Mouse (Mus musculus) ZHBTc4 (cell line): ENCODE measurements around the gene Tldc1.
A peak's percentile ranks its signal among the peaks of the same experiment; 100 is the strongest.

Experiments
- DNase-seq: peaks from one replicate; pipeline ENCODE4 v3.0.0-alpha.2; 2011; ENCODE audit warnings: low read depth, low spot score

Gene Tldc1

GRCm38 (mm10) chr8:119801168-119801567 lies 23.0 kb upstream of the Tldc1 start:
- DNase-seq, result no peak

- DNase-seq, result no peak
These were observed 20.7 kb upstream of the Tldc1 start for GRCm38 (mm10) chr8:119798965-119799264.

DNA sequence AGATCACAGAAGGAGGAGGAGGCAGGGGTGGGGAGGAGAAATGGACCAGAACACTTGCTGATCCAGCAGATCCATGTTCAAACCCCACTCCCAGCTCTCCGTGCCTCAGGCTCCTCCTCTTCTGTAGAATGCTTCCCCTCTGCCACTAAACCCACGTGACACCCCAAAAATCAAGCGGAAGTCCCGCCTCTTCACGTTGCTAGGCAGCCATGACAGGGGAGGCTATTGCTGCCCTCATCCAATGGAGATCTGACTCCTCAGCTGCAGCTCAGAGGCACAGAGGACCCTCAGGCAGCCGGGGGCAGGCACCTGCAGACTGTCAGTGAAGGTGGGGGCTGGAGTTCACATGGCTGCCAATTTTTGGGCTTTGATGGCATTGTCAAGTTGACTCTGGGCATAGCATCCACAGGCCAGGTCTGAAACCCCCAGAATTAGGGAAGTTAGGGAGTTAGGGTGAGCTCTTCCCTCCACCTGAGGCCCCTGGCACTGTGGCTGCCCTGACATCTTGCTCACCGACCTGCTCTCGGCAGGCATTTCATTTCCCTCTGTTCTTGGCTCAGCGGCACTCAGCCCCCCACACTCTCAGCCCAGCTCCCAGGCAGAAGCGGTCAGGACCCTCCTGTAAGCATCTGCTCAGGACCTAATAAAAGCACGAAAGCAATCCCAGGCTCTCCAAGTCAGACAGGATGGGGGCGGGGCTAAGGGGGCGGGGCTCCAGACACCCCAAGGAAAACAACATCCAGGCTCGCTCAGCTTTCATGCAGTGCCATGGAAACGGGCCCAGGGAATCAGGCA lies 20.2 kb upstream of the Tldc1 start:
- DNase-seq, result peak; percentile 64

GRCm38 (mm10) chr8:119795651-119796050 lies 17.4 kb upstream of the Tldc1 start:
- DNase-seq, result no peak

GRCm38 (mm10) chr8:119794689-119795088 lies 16.5 kb upstream of the Tldc1 start:
- no peak for DNase-seq

DNA sequence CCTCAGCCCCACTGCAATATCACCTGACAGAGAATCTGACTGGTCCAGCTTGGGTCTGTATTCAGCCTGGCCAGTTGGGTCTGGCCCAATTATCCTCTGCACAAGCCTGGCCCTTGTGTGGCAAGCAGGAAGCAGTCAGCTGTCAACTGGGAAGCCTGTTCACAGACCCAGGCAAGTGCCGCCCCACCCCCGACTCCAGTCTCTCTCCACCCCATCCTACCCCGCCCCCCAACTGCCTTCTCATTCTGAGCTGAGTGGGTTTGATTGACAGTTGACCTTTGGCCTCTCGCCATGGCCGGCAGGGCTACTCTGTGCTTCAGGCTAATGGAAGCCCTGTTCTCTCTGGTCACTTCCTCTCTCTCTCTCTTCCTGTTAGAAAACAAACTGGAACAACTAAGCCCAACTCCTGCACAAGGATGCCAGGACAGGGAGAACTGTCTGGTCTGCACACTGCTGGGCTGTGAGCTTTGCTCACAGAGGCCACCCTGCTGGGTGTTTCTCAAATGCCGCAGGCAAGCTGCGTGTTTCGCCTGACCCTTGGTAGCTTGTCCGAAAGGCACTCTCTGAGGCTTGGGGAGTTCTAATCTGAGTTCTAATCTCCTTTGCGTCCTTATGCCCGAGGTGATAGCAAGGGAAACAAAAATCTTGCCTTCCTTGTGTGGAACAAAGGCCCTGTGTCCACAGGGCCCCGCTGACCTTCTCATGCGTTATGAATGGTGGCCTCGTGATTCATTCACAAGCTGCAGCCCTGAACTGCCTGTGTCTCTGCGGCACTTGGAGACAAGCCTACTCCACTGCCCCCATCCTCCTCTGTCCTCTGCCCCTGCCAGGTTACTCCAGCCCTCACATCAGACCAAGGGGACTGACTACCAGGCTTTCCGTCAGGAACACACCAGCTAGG lies 13.8 kb upstream of the Tldc1 start:
- peak; percentile 64 for DNase-seq

DNA sequence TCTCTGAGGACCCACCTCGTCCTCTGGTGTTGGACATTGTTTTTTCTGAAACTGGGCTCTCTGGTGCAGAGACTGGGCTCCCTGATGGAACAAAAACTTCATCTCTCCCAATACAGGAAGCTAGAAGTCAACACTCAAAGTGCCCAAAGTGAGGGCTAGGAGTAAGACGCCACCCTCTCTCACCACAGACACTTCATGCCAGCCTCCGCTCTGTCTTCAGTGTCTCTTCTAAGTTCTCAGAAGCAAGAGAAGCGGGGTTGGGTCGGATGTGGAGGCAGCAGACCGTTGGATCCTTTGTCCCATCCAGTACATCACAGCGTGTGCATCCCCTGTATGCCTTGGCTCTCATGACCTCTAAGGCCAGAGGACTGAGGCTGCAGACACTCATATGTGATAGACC lies 11.4 kb upstream of the Tldc1 start:
- no peak for DNase-seq

DNA sequence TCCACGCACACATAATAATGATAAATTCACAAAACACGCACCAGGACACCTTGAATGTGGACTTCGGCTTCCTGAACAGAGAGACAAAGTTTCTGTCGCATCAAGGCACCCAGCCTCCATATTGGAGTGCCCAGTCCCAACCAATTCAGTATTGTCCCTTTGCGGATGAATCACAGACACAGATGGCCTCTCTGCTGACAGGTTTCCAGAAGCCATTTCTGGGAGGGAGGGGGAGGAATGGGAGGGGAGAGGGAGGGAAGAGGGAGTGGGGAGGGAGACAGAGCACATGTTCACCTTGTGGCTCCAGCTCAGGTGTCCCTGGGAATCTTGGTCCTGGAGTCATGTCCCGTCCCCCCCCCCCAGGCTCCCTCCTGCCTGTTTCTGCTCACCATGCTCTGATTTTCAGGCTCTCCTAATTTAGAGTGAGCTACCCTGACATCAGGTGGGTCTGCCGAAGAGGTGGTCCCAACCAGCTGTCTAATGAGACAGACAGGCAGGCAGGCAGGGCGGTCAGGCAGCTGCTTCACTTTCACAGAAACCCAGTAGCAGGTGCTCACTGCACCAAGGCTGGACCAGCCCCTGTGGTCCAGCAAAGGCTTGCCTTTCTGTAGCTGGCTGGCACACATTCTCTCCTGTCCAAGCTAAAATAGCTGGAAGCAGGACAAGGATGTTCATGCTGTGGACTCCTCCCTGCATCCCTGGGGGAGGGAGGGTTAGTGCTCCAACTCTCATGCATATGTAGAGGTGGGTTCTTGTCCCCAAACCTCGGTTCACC lies 10.6 kb upstream of the Tldc1 start:
- no peak for DNase-seq

DNA sequence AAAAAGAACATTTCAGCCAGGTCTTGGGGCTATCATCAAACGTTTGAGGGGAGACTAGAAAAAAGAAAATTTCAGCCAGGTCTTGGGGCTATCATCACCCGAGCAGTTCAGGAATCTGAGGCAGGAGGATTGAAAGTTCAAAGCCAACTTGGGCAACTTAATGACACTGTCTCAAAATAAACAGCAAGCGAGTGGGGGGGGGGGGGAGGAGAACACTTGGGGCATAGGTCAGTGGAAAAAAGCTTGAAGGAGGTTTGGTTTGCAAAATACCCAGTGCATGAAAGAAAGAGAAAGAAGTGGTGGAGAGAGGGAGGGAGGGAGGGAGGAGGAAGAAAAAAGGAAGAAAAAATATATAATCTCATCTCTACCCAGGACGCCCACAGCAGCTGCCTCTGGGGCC lies 9.1 kb upstream of the Tldc1 start:
- no peak for DNase-seq

DNA sequence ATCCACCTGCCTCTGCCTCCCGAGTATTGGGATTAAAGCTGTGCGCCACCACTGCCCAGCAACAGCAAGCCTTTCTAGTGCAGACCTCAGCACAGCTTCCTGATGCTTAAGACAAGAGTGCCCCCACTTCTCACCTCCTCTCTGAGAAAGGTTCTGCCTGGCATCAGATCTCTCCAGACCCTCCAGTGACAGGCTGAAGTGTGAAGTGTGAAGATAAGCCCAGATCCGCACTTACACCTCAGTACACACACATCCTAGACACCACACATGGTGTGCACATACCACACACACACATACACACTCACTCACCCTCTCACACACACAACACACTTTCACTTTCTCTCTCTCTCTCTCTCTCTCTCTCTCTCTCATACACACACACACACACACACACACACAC lies 8.7 kb upstream of the Tldc1 start:
- DNase-seq, result no peak

GRCm38 (mm10) chr8:119785764-119786405 lies 7.7 kb upstream of the Tldc1 start:
- DNase-seq, result peak; percentile 38

DNA sequence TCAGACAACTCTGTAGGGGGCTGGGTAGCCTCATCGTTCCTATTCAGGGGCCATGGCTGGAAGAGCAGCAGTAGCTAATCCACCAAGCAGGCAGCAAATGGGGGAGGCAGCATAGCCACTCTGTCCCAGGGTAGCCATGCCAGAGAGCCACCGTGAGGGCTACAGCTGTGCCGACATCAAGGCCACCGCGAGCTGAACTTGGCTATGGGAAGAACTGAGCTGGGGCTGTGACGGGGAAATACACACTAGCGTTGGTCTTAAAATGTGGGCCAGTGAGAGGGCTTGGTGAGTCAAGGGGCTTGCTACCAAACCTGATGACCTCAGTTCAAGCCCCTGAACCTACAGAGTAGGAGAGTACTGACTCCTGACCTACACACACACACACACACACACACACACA lies 6.5 kb upstream of the Tldc1 start:
- DNase-seq, result no peak

- DNase-seq, result no peak
These were observed 5.9 kb upstream of the Tldc1 start for GRCm38 (mm10) chr8:119784141-119784574.

- no peak for DNase-seq
These were observed 5.4 kb upstream of the Tldc1 start for GRCm38 (mm10) chr8:119783579-119783978.

DNA sequence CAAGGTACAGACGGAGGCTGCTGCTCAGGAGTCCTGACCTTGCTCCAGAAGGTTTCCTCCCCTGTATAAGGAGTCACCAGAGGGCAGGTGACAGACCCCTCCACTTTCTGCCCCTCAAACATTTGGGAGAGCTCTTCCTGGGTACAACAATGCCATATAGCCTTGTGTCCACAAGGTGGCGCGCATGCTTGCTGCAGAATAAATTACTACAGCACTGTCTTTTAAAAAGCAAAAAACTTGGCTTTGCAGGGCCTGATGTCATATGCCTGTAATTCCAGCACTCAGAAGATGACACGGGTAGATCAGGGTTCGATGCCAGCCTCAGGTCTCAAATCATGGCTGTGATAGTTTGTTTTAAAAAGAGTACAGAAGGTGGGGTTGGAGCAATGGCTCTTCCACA lies 4.5 kb upstream of the Tldc1 start:
- DNase-seq, result peak; percentile 81

DNA sequence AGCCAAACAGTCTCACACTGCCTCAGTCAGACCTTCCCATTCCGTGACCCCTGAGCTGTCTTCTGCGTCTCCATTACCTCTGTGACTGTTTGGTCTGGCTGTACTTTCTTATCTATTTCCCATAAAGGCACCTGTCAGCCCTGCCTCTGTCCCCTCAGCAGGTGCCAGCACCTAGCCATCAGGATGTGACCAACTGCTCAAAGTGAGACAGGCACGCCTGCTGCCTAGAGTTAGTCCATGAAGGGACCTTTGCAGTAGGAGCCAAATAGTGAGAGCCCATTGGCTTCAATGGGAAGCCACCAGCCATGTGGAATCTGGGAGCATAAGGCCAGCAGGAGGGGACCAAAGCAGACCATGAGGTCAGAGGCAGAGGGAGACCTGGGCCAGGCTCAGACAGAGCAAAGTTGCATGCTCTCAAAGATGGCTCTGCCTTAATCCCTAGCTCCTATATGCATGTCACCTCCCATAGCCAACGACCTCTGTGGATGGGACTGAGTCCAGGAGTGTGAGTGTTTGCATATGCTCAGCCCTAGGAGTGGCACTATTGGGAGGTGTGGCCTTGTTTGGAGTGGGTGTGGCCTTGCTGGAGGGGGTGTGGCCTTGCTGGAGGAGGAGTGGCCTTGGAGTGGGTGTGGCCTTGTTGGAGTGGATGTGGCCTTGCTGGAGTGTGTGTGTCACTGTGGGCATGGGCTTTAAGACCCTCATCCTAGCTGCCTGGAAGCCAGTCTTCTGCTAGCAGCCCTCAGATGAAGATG lies 3.0 kb upstream of the Tldc1 start:
- DNase-seq, result peak; percentile 88

- DNase-seq, result no peak
These were observed 2.3 kb upstream of the Tldc1 start for GRCm38 (mm10) chr8:119780402-119781049.

DNA sequence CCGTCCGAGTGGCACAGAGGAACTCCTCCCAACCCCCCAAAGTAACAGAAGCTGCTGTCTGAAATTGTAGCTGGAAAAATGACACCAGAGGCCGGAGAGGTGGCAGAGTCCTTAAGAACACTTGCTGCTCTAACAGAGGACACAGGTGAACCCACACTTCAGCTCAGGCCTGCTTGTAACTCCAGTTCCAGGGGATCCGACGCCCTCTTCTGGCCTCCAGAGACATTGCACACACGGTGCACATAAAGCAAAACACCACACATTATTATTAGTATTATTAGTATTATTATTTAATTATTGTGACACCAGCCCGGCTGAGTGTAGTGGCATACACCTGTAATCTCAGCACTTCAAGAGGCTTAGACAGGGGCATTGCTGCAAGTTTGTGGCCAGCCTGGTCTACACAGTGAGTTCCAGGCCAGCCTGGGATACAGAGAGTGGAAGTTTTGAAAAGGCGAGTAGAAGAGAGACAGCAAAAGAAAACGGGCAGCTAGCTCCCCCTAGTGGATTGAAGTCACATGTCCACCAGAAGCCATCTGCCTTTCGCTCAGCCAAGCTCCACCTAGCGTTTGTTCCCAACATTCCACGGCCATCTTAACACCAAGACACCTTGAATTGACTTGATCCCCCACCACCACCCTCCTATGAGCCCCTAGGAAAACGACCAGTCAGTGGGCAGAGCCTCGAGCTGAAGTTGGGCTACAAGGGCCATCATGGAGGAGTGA lies 959 bp upstream of the Tldc1 start:
- DNase-seq, result peak; percentile 93

- no peak for DNase-seq
These were observed 451 bp downstream of the Tldc1 start for GRCm38 (mm10) chr8:119777765-119778164.
